Mouse (Mus musculus) Muller cell, postnatal 12 days (primary cell): ENCODE data around the gene Aes.

Source experiments
- DNase-seq: peaks from one replicate; pipeline ENCODE4 v3.0.0-alpha.2; 2015; ENCODE audit errors: inconsistent ontology term

Aes gene

GRCm38 (mm10) chr10:81544296-81545160, 14.8 kb upstream of the Aes start:
- no peak for DNase-seq

- peak; percentile 100 for DNase-seq
Measured at GRCm38 (mm10) chr10:81545161-81545747, 14.0 kb upstream of the Aes start, which contains the start of gene Gna11. Gene Gna11, minus strand, starts transcription at chr10:81545190.

- DNase-seq = no peak
Measured at GRCm38 (mm10) chr10:81546332-81546731, 13.0 kb upstream of the Aes start.

GRCm38 (mm10) chr10:81546788-81547571, 12.3 kb upstream of the Aes start:
- DNase-seq = no peak

GRCm38 (mm10) chr10:81548944-81549343, 10.3 kb upstream of the Aes start:
- DNase-seq = no peak

GRCm38 (mm10) chr10:81550257-81550656, 9.0 kb upstream of the Aes start:
- no peak for DNase-seq

GRCm38 (mm10) chr10:81551597-81552102, 7.6 kb upstream of the Aes start:
- peak; percentile 89 for DNase-seq

- DNase-seq = no peak
Measured at GRCm38 (mm10) chr10:81553232-81553631, 6.1 kb upstream of the Aes start.

GRCm38 (mm10) chr10:81553807-81554755, 5.2 kb upstream of the Aes start:
- no peak for DNase-seq

GRCm38 (mm10) chr10:81556282-81556681, 3.0 kb upstream of the Aes start:
- DNase-seq = no peak

GRCm38 (mm10) chr10:81557491-81557890, 1.8 kb upstream of the Aes start:
- DNase-seq = no peak

GRCm38 (mm10) chr10:81559627-81560539, 595 bp downstream of the Aes start:
- peak; percentile 65 for DNase-seq

GRCm38 (mm10) chr10:81560719-81561459, 1.6 kb downstream of the Aes start:
- no peak for DNase-seq

- DNase-seq = no peak
Measured at GRCm38 (mm10) chr10:81562411-81562810, 3.1 kb downstream of the Aes start.

GRCm38 (mm10) chr10:81563481-81563880, 4.2 kb downstream of the Aes start:
- no peak for DNase-seq

- DNase-seq = peak; percentile 73
Measured at GRCm38 (mm10) chr10:81564216-81564615, 4.9 kb downstream of the Aes start.

- DNase-seq = no peak
Measured at GRCm38 (mm10) chr10:81564734-81565133, 5.4 kb downstream of the Aes start.

- DNase-seq = no peak
Measured at GRCm38 (mm10) chr10:81565257-81566228, 6.3 kb downstream of the Aes start.
